Mouse (Mus musculus) liver, embryonic 14.5 days (tissue): ENCODE measurements around the gene Cacng4.

Experiments used
- CTCF ChIP-seq: IDR thresholded peaks from 2 replicates; pipeline ENCODE4 v1.5.1; 2016; ENCODE audit warnings: antibody characterized with exemption, low read depth, control low read depth
- EP300 ChIP-seq: IDR thresholded peaks from 2 replicates; pipeline ENCODE4 v1.6.1; 2016; ENCODE audit warnings: antibody characterized with exemption, low read depth

DNA sequence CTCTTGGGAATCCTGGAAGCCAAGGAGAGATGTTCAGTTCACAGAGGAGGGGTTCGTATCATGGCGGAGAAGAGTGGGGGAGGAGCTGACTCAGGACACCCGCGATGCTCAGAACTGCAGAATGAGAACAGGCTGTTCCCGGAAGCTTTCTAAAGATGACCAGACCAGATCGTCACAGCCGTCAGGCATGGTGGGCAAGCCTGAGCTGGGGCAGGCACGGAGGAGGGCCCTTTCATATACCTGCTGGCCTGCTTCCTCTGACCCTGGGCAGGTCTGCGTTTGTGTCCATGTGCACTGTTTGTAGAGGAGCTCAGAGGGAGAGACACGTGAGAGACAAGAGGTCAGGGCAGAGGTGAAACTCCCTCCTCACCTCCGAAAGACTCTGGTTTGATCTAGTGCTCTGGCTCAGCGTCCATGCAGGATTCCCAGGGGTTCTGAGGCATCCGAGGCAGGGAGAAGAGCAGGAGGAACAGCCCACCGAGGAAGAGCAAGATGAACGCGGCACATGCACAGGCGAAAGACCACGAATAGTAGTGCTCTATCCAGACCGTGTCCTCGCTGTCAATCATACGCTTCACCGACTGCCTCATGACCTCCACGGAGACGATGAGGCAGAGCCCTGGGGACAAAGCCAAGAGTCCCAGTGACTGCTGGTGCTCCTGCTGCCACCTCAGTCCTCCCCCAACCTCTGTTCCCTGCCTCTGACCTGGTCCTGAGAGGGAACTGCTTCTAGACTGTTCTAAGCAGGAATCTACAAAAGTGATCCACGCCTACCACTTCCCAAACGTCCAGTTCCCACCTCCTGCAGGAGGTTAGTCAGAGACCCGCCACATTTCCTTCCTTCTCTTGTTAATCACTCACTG is 90.9 kb downstream of the Cacng4 start:
- TF ChIP-seq CTCF (no peak), EP300 (no peak)
